Mouse (Mus musculus): ENCODE results near the gene Repin1.
"Not testable (repeated sequence)": the region's sequence is repeated elsewhere in the genome, so short reads cannot be mapped to it uniquely, and the experiment has no call there.

The Repin1 gene

GRCm38 (mm10) chr6:48579215-48579648 lies 14.5 kb upstream of the Repin1 start:
- CTCF ChIA-PET = no interaction called here

GRCm38 (mm10) chr6:48581257-48581656 lies 12.4 kb upstream of the Repin1 start:
- CTCF ChIA-PET = interaction anchor here (0.7 kb wide), 1 partner anchor 34 kb away, joined by 3 read pairs; no protein-coding TSS in a partner anchor

GRCm38 (mm10) chr6:48582037-48582436 lies 11.6 kb upstream of the Repin1 start:
- CTCF ChIA-PET = interaction anchor here (0.6 to 0.9 kb wide), 3 partner anchors 27 to 57 kb away, joined by 3 to 5 read pairs (median 3); partner anchors contain the start of gene Lrrc61

GRCm38 (mm10) chr6:48589194-48589750 lies 4.4 kb upstream of the Repin1 start, which contains the start of gene Gm45021:
Gene Gm45021, plus strand, starts transcription at chr6:48589610.
- CTCF ChIA-PET = interaction anchor here (0.6 kb wide), 1 partner anchor 625 kb away, joined by 3 read pairs; no protein-coding TSS in a partner anchor

GRCm38 (mm10) chr6:48591221-48591845 lies 2.4 kb upstream of the Repin1 start:
- CTCF ChIA-PET = interaction anchor here (0.5 kb wide), 1 partner anchor 56 kb away, joined by 7 read pairs; no protein-coding TSS in a partner anchor

GRCm38 (mm10) chr6:48591871-48592270 lies 1.8 kb upstream of the Repin1 start:
- CTCF ChIA-PET = no interaction called here

GRCm38 (mm10) chr6:48594043-48594738 lies 508 bp downstream of the Repin1 start:
- CTCF ChIA-PET = interaction anchor here (1.1 kb wide), 1 partner anchor 9 kb away, joined by 12 read pairs; no protein-coding TSS in a partner anchor

GRCm38 (mm10) chr6:48595278-48595677 lies 1.6 kb downstream of the Repin1 start:
- CTCF ChIA-PET = no interaction called here

GRCm38 (mm10) chr6:48596545-48597232 lies 3.0 kb downstream of the Repin1 start:
- CTCF ChIA-PET = no interaction called here

GRCm38 (mm10) chr6:48597233-48597625 lies 3.5 kb downstream of the Repin1 start:
- CTCF ChIA-PET = no interaction called here

- CTCF ChIA-PET = interaction anchor here (0.5 kb wide), 1 partner anchor 622 kb away, joined by 3 read pairs; no protein-coding TSS in a partner anchor
Measured at GRCm38 (mm10) chr6:48600594-48600993, 6.9 kb downstream of the Repin1 start.

GRCm38 (mm10) chr6:48601271-48602079 lies 7.8 kb downstream of the Repin1 start, which contains the start of gene Zfp775:
Gene Zfp775, plus strand, starts transcription at chr6:48602063.
- CTCF ChIA-PET = interaction anchor here (0.5 kb wide), 1 partner anchor 621 kb away, joined by 3 read pairs; no protein-coding TSS in a partner anchor

GRCm38 (mm10) chr6:48602080-48602741 lies 8.5 kb downstream of the Repin1 start:
- CTCF ChIA-PET = no interaction called here

GRCm38 (mm10) chr6:48608124-48608523 lies 14.4 kb downstream of the Repin1 start:
- CTCF ChIA-PET = no interaction called here

GRCm38 (mm10) chr6:48609512-48609911 lies 15.8 kb downstream of the Repin1 start:
- CTCF ChIA-PET = no interaction called here

- CTCF ChIA-PET = no interaction called here
Measured at GRCm38 (mm10) chr6:48610657-48611056, 17.0 kb downstream of the Repin1 start.

GRCm38 (mm10) chr6:48613464-48613863 lies 19.8 kb downstream of the Repin1 start:
- CTCF ChIA-PET = no interaction called here

GRCm38 (mm10) chr6:48614756-48615155 lies 21.1 kb downstream of the Repin1 start:
- CTCF ChIA-PET = no interaction called here

- CTCF ChIA-PET = no interaction called here
Measured at GRCm38 (mm10) chr6:48620031-48620430, 26.3 kb downstream of the Repin1 start.

- CTCF ChIA-PET = not testable (repeated sequence)
Measured at GRCm38 (mm10) chr6:48622186-48622843, 28.6 kb downstream of the Repin1 start.
